Mouse (Mus musculus) midbrain, embryonic 10.5 days (tissue): ENCODE results near the gene Olfr1025-ps1. TPM values are rescaled to one million over a fixed set of nuclear protein-coding genes. Genes with fewer than 3 reads are reported as not detected.

Experiments used
- DNase-seq: peaks from one replicate; pipeline ENCODE4 v3.0.0-alpha.2; 2017; ENCODE audit warnings: low spot score
- H3K27ac ChIP-seq: fragments of 300-500 bp; sonication (generic); replicated peaks from 2 replicates; pipeline ENCODE4 v1.5.1; 2016; ENCODE audit warnings: mild to moderate bottlenecking
- H3K27me3 ChIP-seq: fragments of 300-500 bp; sonication (generic); 2 replicates; pipeline ENCODE4 v1.6.1; 2016; ENCODE audit warnings: low read depth, mild to moderate bottlenecking; ENCODE audit not compliant: poor library complexity, severe bottlenecking
- H3K36me3 ChIP-seq: fragments of 300-500 bp; sonication (generic); 2 replicates; pipeline ENCODE4 v1.6.1; 2016; ENCODE audit warnings: mild to moderate bottlenecking, moderate library complexity
- H3K4me1 ChIP-seq: fragments of 300-500 bp; sonication (generic); 2 replicates; pipeline ENCODE4 v1.6.1; 2016
- H3K4me3 ChIP-seq: fragments of 300-500 bp; sonication (generic); 2 replicates; pipeline ENCODE4 v1.5.1; 2016; ENCODE audit warnings: mild to moderate bottlenecking, moderate library complexity
- H3K9me3 ChIP-seq: fragments of 300-500 bp; sonication (generic); replicated peaks from 2 replicates; pipeline ENCODE4 v1.6.1; 2016; ENCODE audit warnings: mild to moderate bottlenecking
- WGBS: fragments of 180-500 bp; shearing (Covaris S2); methylation state at CpG from one replicate; pipeline ENCODE4 v1.1.7; 2016; 5-methylcytosine and 5-hydroxymethylcytosine counted together
- polyA plus RNA-seq: library from polyadenylated mRNA; unstranded; fragments of >200 nt; fragmentation: Nextera tagmentation; extraction: Ambion mirVana; gene quantifications from 2 replicates; pipeline ENCODE4 v1.2.1, GENCODE M21; 2016

Gene Olfr1025-ps1
- not detected in 2 replicates for polyA plus RNA-seq

GRCm38 (mm10) chr2:85914893-85915292 lies at the start of gene Olfr1025-ps1:
Gene Olfr1025-ps1 (plus strand): TSS chr2:85915193.
- Histone ChIP-seq H3K27me3 (no peaks in the 10 kb centered on the region), H3K4me3 (no peak within 1 kb of the TSS), H3K27ac (no peak within 1 kb of the TSS), H3K9me3 (no peaks in the 10 kb centered on the region), H3K4me1 (no peaks in the 10 kb centered on the region), H3K36me3 (no peaks in the 10 kb centered on the region)
- 72% methylated on average over 1 of the region's 1 CpGs for WGBS
- no peak for DNase-seq

- H3K36me3 ChIP-seq: no peaks in the 10 kb centered on the region
- H3K27me3 ChIP-seq: no peaks in the 10 kb centered on the region
- no peak for DNase-seq
- H3K9me3 ChIP-seq: no peaks in the 10 kb centered on the region
- no peaks in the 10 kb centered on the region for H3K4me1 ChIP-seq
- no peak within 1 kb of the TSS for H3K27ac ChIP-seq
- WGBS: 71% methylated on average over 2 of the region's 2 CpGs
- no peak within 1 kb of the TSS for H3K4me3 ChIP-seq
Observed at GRCm38 (mm10) chr2:85868294-85868693, 46.7 kb upstream of the Olfr1025-ps1 start, which contains the start of gene Olfr1022. Gene Olfr1022 (plus strand): TSS chr2:85868594.

GRCm38 (mm10) chr2:85885340-85885739 lies 29.7 kb upstream of the Olfr1025-ps1 start, which contains the start of gene Olfr1023:
Gene Olfr1023 (plus strand): TSS chr2:85885640.
- WGBS: 86% methylated on average over 2 of the region's 2 CpGs
- no peak within 1 kb of the TSS for H3K4me3 ChIP-seq

GRCm38 (mm10) chr2:85904952-85905351 lies 10.0 kb upstream of the Olfr1025-ps1 start, which contains the start of gene Olfr1024:
Gene Olfr1024 (minus strand): TSS chr2:85905052.
- H3K9me3 ChIP-seq: peaks cover 5% of the 10 kb centered on the region; the same call in 1 of the 2 replicates
- no peak within 1 kb of the TSS for H3K27ac ChIP-seq
- H3K27me3 ChIP-seq: no peaks in the 10 kb centered on the region
- 87% methylated on average over 3 of the region's 3 CpGs for WGBS
- no peaks in the 10 kb centered on the region for H3K4me1 ChIP-seq
- no peak for DNase-seq
- no peak within 1 kb of the TSS for H3K4me3 ChIP-seq
- H3K36me3 ChIP-seq: no peaks in the 10 kb centered on the region

More at GRCm38 (mm10) chr2:85885340-85885739, 29.7 kb upstream of the Olfr1025-ps1 start, which contains the start of gene Olfr1023:
- H3K27ac ChIP-seq: no peak within 1 kb of the TSS
- no peaks in the 10 kb centered on the region for H3K36me3 ChIP-seq
- DNase-seq: no peak
- no peaks in the 10 kb centered on the region for H3K4me1 ChIP-seq
- no peaks in the 10 kb centered on the region for H3K27me3 ChIP-seq
- H3K9me3 ChIP-seq: no peaks in the 10 kb centered on the region

- H3K4me3 ChIP-seq: no peak overlapping the region
- H3K36me3 ChIP-seq: no peaks in the 10 kb centered on the region
- H3K4me1 ChIP-seq: no peaks in the 10 kb centered on the region
- DNase-seq: no peak
- H3K27me3 ChIP-seq: no peaks in the 10 kb centered on the region
- no peak overlapping the region for H3K27ac ChIP-seq
- no peaks in the 10 kb centered on the region for H3K9me3 ChIP-seq
Observed at GRCm38 (mm10) chr2:85913197-85913596, 1.8 kb upstream of the Olfr1025-ps1 start.

GRCm38 (mm10) chr2:85921258-85921657 lies 6.3 kb downstream of the Olfr1025-ps1 start, which contains the start of gene Olfr1026:
Gene Olfr1026 (plus strand): TSS chr2:85921558.
- no peaks in the 10 kb centered on the region for H3K9me3 ChIP-seq
- no peaks in the 10 kb centered on the region for H3K36me3 ChIP-seq
- no peak within 1 kb of the TSS for H3K27ac ChIP-seq
- no peaks in the 10 kb centered on the region for H3K4me1 ChIP-seq
- 91% methylated on average over 3 of the region's 3 CpGs for WGBS
- H3K4me3 ChIP-seq: no peak within 1 kb of the TSS
- no peaks in the 10 kb centered on the region for H3K27me3 ChIP-seq
- no peak for DNase-seq

- H3K4me1 ChIP-seq: no peaks in the 10 kb centered on the region
- no peak for DNase-seq
- WGBS: 88% methylated on average over 1 of the region's 1 CpGs
- no peak within 1 kb of the TSS for H3K27ac ChIP-seq
- H3K36me3 ChIP-seq: no peaks in the 10 kb centered on the region
- no peaks in the 10 kb centered on the region for H3K27me3 ChIP-seq
- H3K4me3 ChIP-seq: no peak within 1 kb of the TSS
- no peaks in the 10 kb centered on the region for H3K9me3 ChIP-seq
Observed at GRCm38 (mm10) chr2:85950137-85950536, 35.1 kb downstream of the Olfr1025-ps1 start, which contains the start of gene Olfr1028. Gene Olfr1028 (plus strand): TSS chr2:85950437.

Other genes starting within 250 kb of the Olfr1025-ps1 start
- not detected in 2 replicates for gene Olfr1006, start 236.4 kb upstream of the Olfr1025-ps1 start, polyA plus RNA-seq
- gene Olfr1008, start 225.8 kb upstream of the Olfr1025-ps1 start, polyA plus RNA-seq: not detected in 2 replicates
- not detected in 2 replicates for gene Olfr1009, start 199.8 kb upstream of the Olfr1025-ps1 start, polyA plus RNA-seq
- gene Olfr1012, start 152.4 kb upstream of the Olfr1025-ps1 start, polyA plus RNA-seq: not detected in 2 replicates
- gene Olfr1013, start 148.1 kb upstream of the Olfr1025-ps1 start, polyA plus RNA-seq: not detected in 2 replicates
- not detected in 2 replicates for gene Olfr1014, start 142.5 kb upstream of the Olfr1025-ps1 start, polyA plus RNA-seq
- gene Olfr1015, start 133.2 kb upstream of the Olfr1025-ps1 start, polyA plus RNA-seq: not detected in 2 replicates
- gene Olfr1016, start 112.6 kb upstream of the Olfr1025-ps1 start, polyA plus RNA-seq: not detected in 2 replicates
- not detected in 2 replicates for gene Olfr1018, start 96.7 kb upstream of the Olfr1025-ps1 start, polyA plus RNA-seq
- gene Olfr1019, start 69.7 kb upstream of the Olfr1025-ps1 start, polyA plus RNA-seq: not detected in 2 replicates
- not detected in 2 replicates for gene Olfr1020, start 68.2 kb upstream of the Olfr1025-ps1 start, polyA plus RNA-seq
- gene Olfr1022, start 46.6 kb upstream of the Olfr1025-ps1 start, polyA plus RNA-seq: not detected in 2 replicates
- gene Olfr1023, start 29.6 kb upstream of the Olfr1025-ps1 start, polyA plus RNA-seq: not detected in 2 replicates
- not detected in 2 replicates for gene Olfr1024, start 10.1 kb upstream of the Olfr1025-ps1 start, polyA plus RNA-seq
- gene Olfr1026, start 6.4 kb downstream of the Olfr1025-ps1 start, polyA plus RNA-seq: not detected in 2 replicates
- gene Olfr1028, start 35.2 kb downstream of the Olfr1025-ps1 start, polyA plus RNA-seq: not detected in 2 replicates
- not detected in 2 replicates for gene Olfr1029, start 58.7 kb downstream of the Olfr1025-ps1 start, polyA plus RNA-seq
- not detected in 2 replicates for gene Olfr1030, start 64.1 kb downstream of the Olfr1025-ps1 start, polyA plus RNA-seq
- not detected in 2 replicates for gene Olfr1031, start 75.1 kb downstream of the Olfr1025-ps1 start, polyA plus RNA-seq
- gene Olfr1032, start 90.3 kb downstream of the Olfr1025-ps1 start, polyA plus RNA-seq: not detected in 2 replicates
- not detected in 2 replicates for gene Olfr1033, start 105.4 kb downstream of the Olfr1025-ps1 start, polyA plus RNA-seq
- not detected in 2 replicates for gene Olfr1034, start 130.7 kb downstream of the Olfr1025-ps1 start, polyA plus RNA-seq
- gene Olfr1036, start 158.8 kb downstream of the Olfr1025-ps1 start, polyA plus RNA-seq: not detected in 2 replicates
- not detected in 2 replicates for gene Olfr1037, start 172.2 kb downstream of the Olfr1025-ps1 start, polyA plus RNA-seq
- not detected in 2 replicates for gene Olfr1039, start 220.7 kb downstream of the Olfr1025-ps1 start, polyA plus RNA-seq
- not detected in 2 replicates for gene Olfr1040, start 231.5 kb downstream of the Olfr1025-ps1 start, polyA plus RNA-seq
- gene Olfr1042, start 246.6 kb downstream of the Olfr1025-ps1 start, polyA plus RNA-seq: not detected in 2 replicates